Mouse (Mus musculus): Measurements from ENCODE around the gene Pola1.

The Pola1 gene

GRCm38 (mm10) chrX:93286291-93286893, 345.6 kb downstream of the Pola1 start, which contains the start of gene Arx:
Gene Arx, plus strand, starts transcription at chrX:93286445.
- WGBS: 8% methylated on average over 31 of the region's 31 CpGs

GRCm38 (mm10) chrX:93285091-93285490, 346.9 kb downstream of the Pola1 start:
- 9% methylated on average over 10 of the region's 10 CpGs for WGBS

- WGBS: 1% methylated on average over 5 of the region's 5 CpGs
Measured at GRCm38 (mm10) chrX:93281756-93282155, 350.2 kb downstream of the Pola1 start.

GRCm38 (mm10) chrX:93281028-93281723, 350.8 kb downstream of the Pola1 start:
- WGBS: 9% methylated on average over 23 of the region's 23 CpGs

DNA sequence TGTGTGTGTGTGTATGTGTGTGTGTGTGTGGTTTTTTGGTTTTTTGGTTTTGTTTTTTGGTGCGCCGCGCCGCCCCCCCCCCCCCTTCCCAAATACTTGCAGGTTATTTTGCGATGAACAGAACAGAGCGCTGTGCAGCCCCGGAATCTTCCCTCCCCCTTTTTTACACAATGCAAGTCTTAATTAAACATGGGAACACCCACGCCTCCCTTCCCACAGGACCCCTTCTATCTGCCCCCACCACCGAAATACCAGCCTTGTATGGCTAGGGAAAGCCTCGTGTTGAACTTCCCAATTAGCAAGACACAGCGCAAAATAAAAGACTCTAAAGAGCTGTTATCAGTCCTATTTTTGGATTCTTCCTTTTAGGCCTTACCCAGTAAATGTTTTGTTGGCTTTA, 352.0 kb downstream of the Pola1 start:
- WGBS: 15% methylated on average over 3 of the region's 11 CpGs

- WGBS: 31% methylated on average over 3 of the region's 3 CpGs
Measured at GRCm38 (mm10) chrX:93275689-93276088, 356.3 kb downstream of the Pola1 start.

All from cerebral cortex, adult 2 months (tissue).